Mouse (Mus musculus) liver, embryonic 13.5 days (tissue): ENCODE measurements around the gene Map2k5. TPM values are rescaled to one million over a fixed set of nuclear protein-coding genes. Genes with fewer than 3 reads are reported as not detected.

Experiments used
- ATAC-seq: fragments of 200-750 bp; cut with Nextera tagmentation; 2 replicates; pipeline ENCODE4 v1.8.0; 2017; ENCODE audit warnings: low read depth, mild to moderate bottlenecking, moderate number of reproducible peaks, moderate library complexity
- DNase-seq: peaks from one replicate; pipeline ENCODE4 v3.0.0; 2022
- H3K27ac ChIP-seq: fragments of 300-500 bp; sonication (generic); 2 replicates; pipeline ENCODE4 v1.5.1; 2015; ENCODE audit warnings: moderate library complexity, mild to moderate bottlenecking, inconsistent platforms
- H3K27me3 ChIP-seq: fragments of 300-500 bp; sonication (generic); 2 replicates; pipeline ENCODE4 v1.6.1; 2015; ENCODE audit warnings: mild to moderate bottlenecking, inconsistent platforms
- H3K36me3 ChIP-seq: fragments of 300-500 bp; sonication (generic); 2 replicates; pipeline ENCODE4 v1.6.1; 2015; ENCODE audit warnings: mild to moderate bottlenecking, inconsistent platforms
- H3K4me1 ChIP-seq: fragments of 300-500 bp; sonication (generic); replicated peaks from 2 replicates; pipeline ENCODE4 v1.6.1; 2015; ENCODE audit warnings: inconsistent platforms
- H3K4me2 ChIP-seq: fragments of 300-500 bp; sonication (generic); 2 replicates; pipeline ENCODE4 v1.6.1; 2015; ENCODE audit warnings: inconsistent platforms, mild to moderate bottlenecking, moderate library complexity
- H3K4me3 ChIP-seq: fragments of 300-500 bp; sonication (generic); replicated peaks from 2 replicates; pipeline ENCODE4 v1.5.1; 2015; ENCODE audit warnings: mild to moderate bottlenecking, inconsistent platforms
- H3K9ac ChIP-seq: fragments of 300-500 bp; sonication (generic); 2 replicates; pipeline ENCODE4 v1.6.1; 2015; ENCODE audit warnings: mild to moderate bottlenecking, inconsistent platforms
- H3K9me3 ChIP-seq: fragments of 300-500 bp; sonication (generic); replicated peaks from 2 replicates; pipeline ENCODE4 v1.6.1; 2016; ENCODE audit warnings: inconsistent platforms
- whole genome bisulfite sequencing: fragments of 180-500 bp; shearing (Covaris S2); methylation state at CpG from one replicate; pipeline ENCODE4 v1.1.7; 2015; ENCODE audit not compliant: insufficient replicate concordance; 5-methylcytosine and 5-hydroxymethylcytosine counted together
- polyA plus RNA-seq: library from polyadenylated mRNA; unstranded; fragments of >200 nt; fragmentation: Nextera tagmentation; extraction: Ambion mirVana; gene quantifications from 2 replicates; pipeline ENCODE4 v1.2.1, GENCODE M21; 2015

Gene Map2k5
- polyA plus RNA-seq, 1 experiment from 2014 or later, result 10.5 TPM

DNA sequence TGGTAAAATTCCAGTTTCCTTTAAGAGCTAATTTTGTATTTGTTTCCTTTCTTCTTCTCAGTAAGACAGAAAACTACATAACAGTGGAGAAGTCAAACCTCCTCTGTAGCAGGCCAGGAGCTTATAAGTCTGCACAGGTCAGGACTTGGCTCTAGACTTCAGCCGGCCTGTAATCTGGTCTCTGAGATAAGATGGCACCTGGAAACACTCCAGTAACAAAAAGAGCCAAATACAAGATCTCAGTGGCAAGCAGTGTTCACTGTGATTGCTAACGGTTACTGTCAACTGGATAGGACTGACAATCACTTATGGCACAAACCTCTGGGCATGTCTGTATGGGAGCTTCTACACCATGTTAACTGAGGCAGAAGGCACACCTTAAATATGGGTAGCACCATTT is 4.4 kb downstream of the Map2k5 start:
- no peak overlapping the region for H3K27ac ChIP-seq
- no peak overlapping the region for H3K4me2 ChIP-seq
- H3K27me3 ChIP-seq, result no peaks in the 10 kb centered on the region
- H3K4me1 ChIP-seq, result peaks cover 40% of the 10 kb centered on the region
- peaks cover 15% of the 10 kb centered on the region; the same call in 1 of the 2 replicates for H3K36me3 ChIP-seq
- ATAC-seq (no peak), DNase-seq (no peak)
- no peak overlapping the region for H3K9ac ChIP-seq
- no peaks in the 10 kb centered on the region for H3K9me3 ChIP-seq
- H3K4me3 ChIP-seq, result no peak overlapping the region
- 27% methylated on average over 2 of the region's 2 CpGs for WGBS

DNA sequence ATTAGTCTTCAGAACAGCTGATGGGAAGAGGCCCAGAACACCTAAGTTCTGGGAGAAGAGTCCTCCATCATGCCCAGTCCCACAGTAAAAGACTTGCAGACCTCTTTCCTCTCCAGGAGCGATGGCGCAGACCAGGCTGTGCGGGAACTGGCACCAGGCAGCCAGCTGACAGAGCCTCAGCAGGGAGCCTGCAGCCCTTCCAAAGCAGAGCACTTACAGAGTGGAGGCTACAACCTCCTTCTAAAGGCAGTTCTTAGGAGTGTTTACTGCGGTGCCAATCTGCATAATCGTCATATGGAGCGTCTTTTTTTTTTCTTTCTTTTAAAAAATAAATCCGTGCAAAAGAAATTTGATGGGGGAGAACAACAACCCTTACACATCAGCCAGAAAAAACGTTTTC is 5.2 kb downstream of the Map2k5 start:
- H3K9ac ChIP-seq, result no peak overlapping the region
- ATAC-seq (no peak), DNase-seq (no peak)
- peaks cover 15% of the 10 kb centered on the region; the same call in 1 of the 2 replicates for H3K36me3 ChIP-seq
- H3K9me3 ChIP-seq, result no peaks in the 10 kb centered on the region
- no peak overlapping the region for H3K27ac ChIP-seq
- H3K4me2 ChIP-seq, result no peak overlapping the region
- H3K4me1 ChIP-seq, result peaks cover 37% of the 10 kb centered on the region
- H3K4me3 ChIP-seq, result no peak overlapping the region
- H3K27me3 ChIP-seq, result no peaks in the 10 kb centered on the region
- 80% methylated on average over 8 of the region's 8 CpGs for WGBS

DNA sequence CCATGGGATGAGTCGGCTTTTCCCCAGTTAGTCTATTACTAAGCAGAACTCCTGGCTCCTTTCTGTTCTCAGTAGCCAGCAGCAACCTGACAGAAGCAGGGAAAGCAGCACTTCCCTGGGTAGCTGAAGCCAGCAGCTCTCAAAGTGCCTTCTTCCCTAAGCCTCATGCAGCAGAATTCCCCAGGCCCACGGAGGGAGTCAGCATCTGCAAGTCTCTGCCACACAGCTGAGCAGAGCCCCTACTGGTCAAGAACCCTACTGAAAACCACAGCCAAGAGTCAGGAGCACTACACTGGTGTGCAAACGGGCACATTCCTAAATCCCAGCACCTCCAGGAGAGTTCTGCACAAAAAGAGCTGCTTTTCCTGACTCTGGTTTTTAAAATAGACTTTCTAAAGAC is 17.3 kb downstream of the Map2k5 start:
- no peaks in the 10 kb centered on the region for H3K9me3 ChIP-seq
- H3K4me3 ChIP-seq, result no peak overlapping the region
- 46% methylated on average over 3 of the region's 3 CpGs for WGBS
- no peak for ATAC-seq
- H3K36me3 ChIP-seq, result peaks cover 14% of the 10 kb centered on the region
- H3K9ac ChIP-seq, result no peak overlapping the region
- no peak overlapping the region for H3K4me2 ChIP-seq
- H3K27me3 ChIP-seq, result no peaks in the 10 kb centered on the region
- DNase-seq, result no peak
- H3K4me1 ChIP-seq, result no peaks in the 10 kb centered on the region
- H3K27ac ChIP-seq, result no peak overlapping the region

DNA sequence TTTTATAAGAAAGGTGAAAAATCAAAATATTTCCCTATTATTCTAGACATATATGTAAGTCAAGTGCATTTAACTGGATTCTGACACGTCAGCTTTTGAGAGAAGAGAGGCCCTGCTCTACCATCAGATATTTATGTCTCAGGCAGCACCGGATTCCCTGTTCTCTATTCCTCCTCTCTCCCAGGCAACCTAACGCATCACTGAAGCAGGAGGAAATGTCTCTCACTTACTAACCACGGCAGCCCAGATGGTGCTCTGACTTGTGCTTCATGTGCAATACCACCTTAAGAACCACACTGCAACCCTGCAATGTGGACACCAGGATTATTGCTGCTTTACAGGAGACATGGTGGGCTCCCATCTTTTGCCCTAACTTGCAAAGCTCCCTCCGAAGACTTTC is 18.7 kb downstream of the Map2k5 start:
- no peak overlapping the region for H3K4me3 ChIP-seq
- no peak overlapping the region for H3K27ac ChIP-seq
- H3K4me2 ChIP-seq, result no peak overlapping the region
- no peak overlapping the region for H3K9ac ChIP-seq
- WGBS, result 73% methylated on average over 5 of the region's 5 CpGs
- H3K27me3 ChIP-seq, result no peaks in the 10 kb centered on the region
- ATAC-seq (no peak), DNase-seq (no peak)
- H3K36me3 ChIP-seq, result peaks cover 8% of the 10 kb centered on the region
- no peaks in the 10 kb centered on the region for H3K9me3 ChIP-seq
- H3K4me1 ChIP-seq, result no peaks in the 10 kb centered on the region

DNA sequence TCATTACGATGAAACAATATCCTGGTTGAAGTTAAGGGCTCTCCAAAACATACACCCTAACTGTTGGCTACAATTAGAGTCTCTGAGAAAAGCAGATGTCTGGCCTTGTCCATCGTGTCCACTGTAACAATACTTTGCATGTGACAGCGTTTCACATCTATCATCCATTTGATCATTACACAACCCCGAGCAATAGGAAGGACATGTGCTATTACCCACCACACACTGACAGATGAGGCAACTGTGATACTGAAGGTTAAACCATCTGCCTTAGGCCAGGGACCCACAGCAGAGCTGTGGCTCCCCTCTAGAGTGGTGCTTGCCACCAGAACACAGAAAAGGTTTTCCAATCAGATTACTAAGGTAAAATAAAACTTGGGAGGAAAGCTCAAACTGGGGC is 21.0 kb downstream of the Map2k5 start:
- DNase-seq, result no peak
- no peaks in the 10 kb centered on the region for H3K27me3 ChIP-seq
- no peak overlapping the region for H3K4me3 ChIP-seq
- no peak for ATAC-seq
- H3K9me3 ChIP-seq, result no peaks in the 10 kb centered on the region
- no peak overlapping the region for H3K9ac ChIP-seq
- H3K27ac ChIP-seq, result no peak overlapping the region
- H3K36me3 ChIP-seq, result peaks cover 8% of the 10 kb centered on the region
- 73% methylated on average over 4 of the region's 4 CpGs for WGBS
- no peaks in the 10 kb centered on the region for H3K4me1 ChIP-seq
- no peak overlapping the region for H3K4me2 ChIP-seq

DNA sequence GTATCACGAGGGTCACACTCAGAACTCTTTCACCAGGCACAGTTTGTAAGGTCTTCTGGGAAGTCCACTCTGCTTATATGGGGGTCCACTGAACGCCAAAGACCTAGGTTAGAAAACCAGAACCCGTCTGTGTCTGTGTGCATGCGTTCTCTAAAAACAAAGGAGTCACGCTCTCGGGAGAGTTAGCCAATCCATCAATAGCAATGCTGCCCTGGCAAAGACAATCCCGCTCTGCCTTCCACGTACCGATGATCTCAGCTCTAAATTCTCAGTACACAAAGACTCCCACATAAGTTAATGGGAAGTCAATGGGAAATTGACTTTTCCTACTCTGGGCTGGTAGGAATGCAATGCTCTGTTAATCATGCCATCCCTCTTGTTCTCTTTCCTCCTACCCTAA is 21.4 kb downstream of the Map2k5 start:
- no peak overlapping the region for H3K27ac ChIP-seq
- no peak overlapping the region for H3K4me2 ChIP-seq
- no peak overlapping the region for H3K4me3 ChIP-seq
- H3K27me3 ChIP-seq, result no peaks in the 10 kb centered on the region
- DNase-seq (no peak), ATAC-seq (no peak)
- no peak overlapping the region for H3K9ac ChIP-seq
- no peaks in the 10 kb centered on the region for H3K9me3 ChIP-seq
- WGBS, result 81% methylated on average over 9 of the region's 9 CpGs
- H3K4me1 ChIP-seq, result no peaks in the 10 kb centered on the region
- H3K36me3 ChIP-seq, result peaks cover 8% of the 10 kb centered on the region

DNA sequence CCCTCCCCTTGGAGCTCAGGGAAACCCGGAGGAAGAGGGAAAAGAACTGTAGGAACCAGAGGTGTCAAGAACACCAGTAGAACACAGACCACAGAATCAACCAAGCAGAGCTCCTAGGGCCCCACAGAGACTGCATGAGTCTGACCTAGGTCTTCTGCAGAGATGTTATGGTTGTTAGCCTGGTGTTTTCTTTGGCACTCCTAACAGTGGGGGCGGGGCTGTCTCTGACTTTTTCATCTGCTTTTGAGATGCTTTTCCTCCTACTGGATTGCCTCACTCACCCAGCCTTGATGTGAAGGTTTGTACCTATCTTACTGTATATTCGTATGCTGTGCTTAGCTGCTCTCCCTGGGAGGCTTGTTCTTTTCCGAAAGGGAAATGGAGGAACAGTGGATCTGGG is 23.5 kb downstream of the Map2k5 start:
- H3K4me2 ChIP-seq, result no peak overlapping the region
- H3K36me3 ChIP-seq, result peaks cover 8% of the 10 kb centered on the region
- no peak for ATAC-seq
- DNase-seq, result no peak
- H3K27me3 ChIP-seq, result no peaks in the 10 kb centered on the region
- H3K27ac ChIP-seq, result no peak overlapping the region
- H3K9ac ChIP-seq, result no peak overlapping the region
- H3K9me3 ChIP-seq, result no peaks in the 10 kb centered on the region
- WGBS, result 80% methylated on average over 4 of the region's 4 CpGs
- H3K4me1 ChIP-seq, result 0 out of 2 replicates have a peak, but pooled peaks cover 5% of the 10 kb centered on the region
- no peak overlapping the region for H3K4me3 ChIP-seq

DNA sequence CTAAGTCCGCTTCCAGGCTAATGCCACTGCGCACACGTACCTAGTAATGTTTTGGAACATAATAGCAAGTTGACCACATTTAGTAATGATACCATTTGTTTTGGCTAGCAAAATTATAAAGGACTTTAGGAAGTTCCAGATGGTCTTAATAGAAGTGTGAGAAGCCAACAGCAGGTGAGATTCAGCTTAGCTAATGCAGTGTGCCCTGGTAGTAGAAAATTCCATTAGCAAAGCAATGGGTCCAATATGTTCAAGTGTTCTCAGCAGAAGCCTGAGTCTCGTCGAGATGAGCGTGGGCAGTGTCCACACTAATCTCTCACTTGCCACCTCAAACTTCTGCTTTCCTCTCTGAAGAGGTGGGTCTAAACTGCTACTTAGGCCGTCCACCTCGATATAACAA is 27.7 kb downstream of the Map2k5 start:
- Histone ChIP-seq H3K9ac (no peak overlapping the region), H3K9me3 (no peaks in the 10 kb centered on the region), H3K27me3 (no peaks in the 10 kb centered on the region), H3K4me2 (no peak overlapping the region), H3K36me3 (no peaks in the 10 kb centered on the region), H3K4me3 (no peak overlapping the region), H3K4me1 (peaks cover 10% of the 10 kb centered on the region; the same call in 1 of the 2 replicates), H3K27ac (no peak overlapping the region)
- 49% methylated on average over 8 of the region's 8 CpGs for WGBS
- no peak for ATAC-seq
- no peak for DNase-seq

DNA sequence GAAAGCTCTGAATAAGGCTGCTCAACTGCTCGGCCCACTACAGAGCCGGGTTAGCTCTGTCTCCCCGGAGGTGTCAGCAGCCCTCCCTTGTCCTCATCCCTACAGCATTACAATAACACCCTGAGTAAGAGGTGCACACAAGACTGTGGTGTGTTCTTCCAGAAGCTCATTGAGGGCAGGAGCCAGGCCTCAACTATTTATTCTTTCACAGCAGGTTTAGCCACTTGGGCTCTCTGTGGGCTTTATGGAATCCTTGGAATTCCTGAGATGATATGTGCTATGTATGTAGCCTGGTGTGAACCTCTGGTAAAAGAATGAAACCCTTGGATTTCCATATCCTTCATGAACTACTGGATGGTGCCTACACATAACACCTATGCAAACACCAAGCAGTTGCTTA is 28.5 kb downstream of the Map2k5 start:
- Histone ChIP-seq H3K27ac (no peak overlapping the region), H3K4me2 (no peak overlapping the region), H3K27me3 (no peaks in the 10 kb centered on the region), H3K4me1 (peaks cover 10% of the 10 kb centered on the region; the same call in 1 of the 2 replicates), H3K9me3 (no peaks in the 10 kb centered on the region), H3K4me3 (no peak overlapping the region), H3K36me3 (no peaks in the 10 kb centered on the region), H3K9ac (no peak overlapping the region)
- DNase-seq (no peak), ATAC-seq (no peak)
- WGBS, result 88% methylated on average over 3 of the region's 3 CpGs

DNA sequence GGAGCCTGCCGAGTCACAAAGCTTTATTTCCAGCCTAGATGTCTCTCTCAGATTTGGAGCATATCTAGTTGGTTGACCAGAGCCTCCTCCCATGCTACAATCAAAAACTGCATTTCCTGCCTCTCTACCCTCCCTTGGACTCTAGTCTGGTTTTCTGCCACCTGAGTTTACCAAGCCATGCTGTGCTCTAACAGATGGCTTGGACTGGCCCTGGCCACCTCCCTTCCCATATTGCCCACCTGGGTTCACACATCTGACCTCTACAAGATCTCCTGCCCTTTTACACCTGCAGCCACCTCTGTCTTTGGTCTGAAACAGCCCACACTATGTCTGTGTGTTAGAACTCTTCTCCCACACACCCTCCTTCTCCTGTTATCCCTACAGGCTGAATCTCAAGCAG is 29.6 kb downstream of the Map2k5 start:
- no peaks in the 10 kb centered on the region for H3K36me3 ChIP-seq
- no peaks in the 10 kb centered on the region for H3K9me3 ChIP-seq
- DNase-seq, result no peak
- H3K9ac ChIP-seq, result no peak overlapping the region
- H3K27ac ChIP-seq, result no peak overlapping the region
- no peak overlapping the region for H3K4me3 ChIP-seq
- H3K4me2 ChIP-seq, result no peak overlapping the region
- ATAC-seq, result no peak
- 46% methylated on average over 1 of the region's 1 CpGs for WGBS
- H3K4me1 ChIP-seq, result peaks cover 10% of the 10 kb centered on the region; the same call in 1 of the 2 replicates
- H3K27me3 ChIP-seq, result no peaks in the 10 kb centered on the region

DNA sequence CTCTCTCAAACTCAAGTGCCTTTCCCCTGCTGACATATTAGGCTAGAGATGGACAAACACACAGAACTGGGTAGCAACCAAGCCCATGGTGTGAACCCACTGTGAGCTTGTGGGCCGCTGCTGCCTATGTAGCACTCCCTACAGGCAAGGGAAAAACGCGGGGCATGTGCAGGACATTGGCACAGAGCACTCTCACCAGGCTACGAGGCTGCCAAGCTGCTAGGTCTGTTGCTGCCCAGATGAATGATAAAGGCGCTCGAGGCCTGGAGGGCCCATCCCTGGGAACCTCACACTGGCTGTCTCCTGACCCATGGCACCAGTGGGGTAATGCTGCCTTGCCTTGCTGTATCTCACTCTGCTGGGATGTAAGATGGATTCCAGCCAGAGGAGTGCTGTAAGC is 31.7 kb downstream of the Map2k5 start:
- Histone ChIP-seq H3K9ac (no peak overlapping the region), H3K27me3 (no peaks in the 10 kb centered on the region), H3K4me3 (no peak overlapping the region), H3K27ac (no peak overlapping the region), H3K4me1 (peaks cover 10% of the 10 kb centered on the region; the same call in 1 of the 2 replicates), H3K36me3 (no peaks in the 10 kb centered on the region), H3K4me2 (no peak overlapping the region), H3K9me3 (no peaks in the 10 kb centered on the region)
- ATAC-seq (no peak), DNase-seq (no peak)
- 71% methylated on average over 6 of the region's 6 CpGs for WGBS

DNA sequence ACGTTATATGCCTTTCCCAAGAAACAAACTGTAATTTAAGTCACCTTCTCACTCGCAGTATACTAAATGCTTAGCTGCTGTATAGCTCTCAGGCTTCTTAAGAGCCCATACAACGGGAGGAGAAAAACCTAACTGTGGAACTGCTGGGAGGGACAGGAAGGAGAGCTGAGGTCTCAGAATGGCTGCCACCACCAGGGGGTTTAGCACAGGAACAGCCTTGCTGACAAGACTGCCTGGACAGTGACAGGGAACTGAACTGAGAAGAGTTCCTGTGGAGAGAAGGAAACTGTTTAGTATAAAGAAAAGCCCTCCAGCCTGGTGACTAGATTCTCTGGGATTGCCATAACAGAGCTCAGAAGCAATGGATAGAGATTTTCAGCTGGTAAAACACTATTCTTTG is 35.9 kb downstream of the Map2k5 start:
- 62% methylated on average over 3 of the region's 3 CpGs for WGBS
- Histone ChIP-seq H3K27ac (no peak overlapping the region), H3K9ac (no peak overlapping the region), H3K36me3 (peaks cover 3% of the 10 kb centered on the region; the same call in 1 of the 2 replicates), H3K4me3 (no peak overlapping the region), H3K27me3 (no peaks in the 10 kb centered on the region), H3K4me1 (peaks cover 2% of the 10 kb centered on the region; the same call in 1 of the 2 replicates), H3K4me2 (no peak overlapping the region), H3K9me3 (no peaks in the 10 kb centered on the region)
- DNase-seq (no peak), ATAC-seq (no peak)
